Mouse (Mus musculus) spleen, adult 12 weeks (tissue): Measurements from ENCODE around the gene Jdp2.

ENCODE experiments used
- DNase-seq: peaks from one replicate; pipeline ENCODE4 v3.0.0; 2022; ENCODE audit warnings: low spot score

The Jdp2 gene

DNA sequence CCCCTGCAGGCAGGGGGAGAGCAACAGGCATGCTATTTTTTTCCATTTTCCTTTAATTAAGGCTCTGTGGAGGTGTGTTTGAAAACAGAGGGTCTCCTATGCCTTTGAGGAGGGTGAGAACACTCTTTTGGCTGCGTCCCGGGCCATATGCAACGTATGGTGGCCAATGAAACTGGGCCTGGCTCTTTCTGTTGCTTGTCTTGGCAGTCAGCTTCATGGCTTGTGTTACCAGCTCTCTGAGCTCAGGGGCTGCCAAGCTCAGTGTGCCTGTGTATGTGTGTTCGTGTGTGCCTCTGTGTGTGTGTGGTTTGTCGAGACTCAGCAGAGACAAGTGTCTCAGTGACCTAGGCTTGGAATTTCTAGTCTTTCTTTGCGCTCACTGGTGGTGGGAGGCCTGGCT is 2.7 kb downstream of the Jdp2 start:
- no peak for DNase-seq

- no peak for DNase-seq
These were observed 3.3 kb downstream of the Jdp2 start for GRCm38 (mm10) chr12:85602153-85602552.

DNA sequence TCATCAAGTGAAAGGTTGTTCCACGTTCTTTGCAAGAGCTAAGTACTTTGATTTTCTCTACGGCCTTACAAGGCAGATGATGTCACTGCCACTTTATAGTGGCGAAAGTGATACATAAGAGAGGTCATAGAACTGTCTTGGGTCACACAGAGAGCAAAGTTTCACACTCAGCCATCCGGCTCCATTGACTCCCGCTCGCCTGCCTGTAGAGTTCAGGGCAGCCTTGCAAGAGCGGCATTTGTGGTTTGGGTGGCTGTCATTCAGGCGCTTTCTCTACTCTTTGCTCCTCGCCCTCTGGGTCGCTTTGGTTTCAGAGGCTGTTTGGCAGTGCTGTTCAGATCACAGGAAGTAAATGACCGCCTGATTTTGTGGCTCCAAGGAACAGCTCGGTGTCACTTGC is 4.0 kb downstream of the Jdp2 start:
- DNase-seq: no peak

DNA sequence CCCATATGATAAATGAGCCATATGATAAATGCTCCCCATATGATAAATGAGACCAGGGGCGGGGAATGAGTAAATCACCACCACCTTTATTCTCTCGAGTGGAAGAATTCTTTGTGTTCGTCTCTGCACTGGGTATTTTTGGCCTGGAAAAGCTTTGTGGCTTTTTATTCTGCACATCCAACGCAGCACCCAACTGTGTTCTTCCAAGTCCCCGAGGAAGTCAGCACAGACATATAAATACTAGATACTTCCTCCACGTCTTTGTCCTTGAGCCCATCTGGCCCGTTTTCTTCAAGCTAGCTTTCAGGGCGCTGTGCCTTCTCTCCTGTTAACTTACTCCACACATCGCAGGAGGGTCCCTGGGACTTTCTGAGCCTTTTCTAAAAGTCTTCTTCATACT is 4.9 kb downstream of the Jdp2 start:
- DNase-seq: no peak

DNA sequence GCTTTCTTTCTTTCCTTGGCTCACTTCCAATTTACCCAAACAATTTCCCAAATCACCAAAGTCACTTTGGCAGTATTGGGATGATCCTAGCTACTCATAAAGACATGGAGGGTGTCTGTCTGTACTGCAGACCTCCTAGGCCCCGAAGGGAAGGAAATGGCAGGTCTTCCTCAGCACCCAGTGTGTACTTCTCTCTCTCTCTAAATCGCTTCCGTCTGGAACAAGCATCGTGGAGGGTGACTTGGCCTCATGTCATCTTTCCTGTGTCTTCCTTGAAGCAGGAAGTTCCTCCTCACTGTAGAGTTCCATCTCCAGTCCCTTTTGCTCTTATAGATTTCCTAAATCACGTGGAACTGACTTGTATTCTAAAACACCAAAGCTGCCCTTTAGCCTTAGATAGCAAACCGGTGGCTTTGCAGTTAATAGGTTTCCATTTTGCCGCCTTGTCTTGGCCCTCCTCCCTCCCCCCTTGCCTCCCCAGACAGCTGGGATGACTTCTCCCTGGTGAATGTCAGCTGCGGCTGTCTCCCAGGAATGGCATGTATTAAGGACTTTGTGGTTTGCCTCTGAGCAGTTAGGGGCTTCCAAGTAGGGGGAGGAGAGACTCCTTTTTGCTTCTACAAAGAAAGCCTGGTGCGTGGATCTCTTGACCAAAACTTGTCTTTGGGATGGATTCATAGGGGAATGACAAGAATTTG is 5.6 kb downstream of the Jdp2 start:
- no peak for DNase-seq

GRCm38 (mm10) chr12:85607519-85608449 is 9.0 kb downstream of the Jdp2 start:
- no peak for DNase-seq

DNA sequence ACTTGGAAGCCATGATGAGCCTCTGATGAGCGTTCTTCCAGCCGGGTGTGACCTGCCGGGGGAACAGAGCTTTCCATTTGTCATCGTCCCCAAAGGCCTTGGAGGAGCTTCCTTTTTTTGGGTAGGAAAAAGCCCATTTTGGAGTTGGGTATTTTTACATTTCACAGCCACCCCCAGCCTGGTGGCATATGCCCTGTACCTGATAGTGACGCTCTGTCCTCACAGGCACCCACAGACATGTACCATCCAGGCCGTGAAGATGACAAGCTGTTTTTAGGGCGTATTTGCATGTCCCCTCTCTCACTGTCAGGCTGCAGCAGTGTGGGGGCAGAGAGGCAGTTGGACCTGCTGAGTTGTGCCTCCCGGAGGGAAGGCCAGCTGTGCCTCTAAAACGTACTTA is 11.3 kb downstream of the Jdp2 start:
- DNase-seq: no peak

DNA sequence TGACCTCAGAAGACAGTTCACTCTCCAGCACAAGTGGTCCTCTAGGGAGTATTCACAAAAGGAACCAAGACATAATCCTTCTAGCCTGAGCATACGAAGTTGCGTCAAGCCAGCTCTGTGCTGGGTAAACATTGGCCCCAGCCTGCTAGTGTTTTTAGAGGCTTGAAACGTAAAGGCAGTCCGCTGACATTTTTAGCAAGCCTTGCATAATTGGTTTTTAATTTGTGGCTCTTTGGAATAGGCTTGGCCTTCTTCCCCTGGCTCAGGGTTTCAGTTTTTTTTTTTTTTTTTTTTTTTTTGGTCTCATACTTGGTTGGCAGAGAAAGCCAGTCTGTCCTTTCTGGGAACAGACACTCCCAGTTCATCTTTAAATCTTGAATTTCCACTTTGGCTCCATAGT is 15.3 kb downstream of the Jdp2 start:
- no peak for DNase-seq

GRCm38 (mm10) chr12:85615486-85615885 is 16.7 kb downstream of the Jdp2 start:
- DNase-seq: no peak

DNA sequence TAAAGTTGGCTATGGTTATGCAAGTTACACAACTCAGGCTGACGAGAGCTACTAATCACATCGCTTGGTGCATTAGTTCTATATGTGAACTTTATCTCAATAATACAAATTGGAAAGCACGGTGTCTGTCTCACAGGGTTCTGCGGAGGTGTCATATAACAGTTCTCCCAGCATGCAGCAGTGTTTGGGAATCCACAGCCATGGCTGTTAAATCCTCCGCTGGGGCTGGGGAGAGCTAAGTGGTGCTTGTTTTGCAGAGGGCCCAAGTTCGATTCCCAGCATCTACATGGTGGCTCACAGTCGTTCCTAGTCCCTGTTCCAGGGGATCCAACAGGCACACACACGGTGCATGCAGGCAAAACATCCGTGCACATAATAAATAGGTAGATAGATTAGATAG is 19.1 kb downstream of the Jdp2 start:
- DNase-seq: no peak

GRCm38 (mm10) chr12:85618430-85618829 is 19.6 kb downstream of the Jdp2 start:
- DNase-seq: no peak

GRCm38 (mm10) chr12:85619283-85619897 is 20.6 kb downstream of the Jdp2 start:
- DNase-seq: no peak

DNA sequence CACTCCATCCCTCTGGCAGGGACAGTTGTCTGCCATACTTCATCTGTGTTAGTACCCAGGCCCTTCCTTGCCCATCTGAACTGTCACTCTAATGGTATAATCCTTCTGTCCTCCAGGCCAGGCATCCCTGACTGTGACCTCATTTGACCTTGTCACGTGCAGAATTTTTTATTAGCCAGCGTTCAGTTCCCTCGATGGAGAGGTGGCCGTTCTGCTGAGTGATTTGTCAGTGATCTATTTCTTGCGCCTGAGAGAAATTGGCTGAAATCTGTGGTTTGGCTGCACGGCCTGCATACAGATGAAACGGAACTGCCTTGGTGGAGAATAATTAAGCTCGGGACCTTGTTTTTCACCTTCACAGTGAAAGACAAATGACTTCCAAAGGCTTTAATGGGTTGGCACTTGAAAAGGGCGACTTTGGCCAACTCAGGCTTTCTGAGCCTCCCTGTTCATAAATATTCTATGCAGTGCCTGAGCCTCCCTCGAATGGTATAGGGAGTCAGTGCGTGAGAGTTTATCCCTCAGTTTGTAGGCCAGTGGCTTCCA is 21.1 kb downstream of the Jdp2 start:
- no peak for DNase-seq

DNA sequence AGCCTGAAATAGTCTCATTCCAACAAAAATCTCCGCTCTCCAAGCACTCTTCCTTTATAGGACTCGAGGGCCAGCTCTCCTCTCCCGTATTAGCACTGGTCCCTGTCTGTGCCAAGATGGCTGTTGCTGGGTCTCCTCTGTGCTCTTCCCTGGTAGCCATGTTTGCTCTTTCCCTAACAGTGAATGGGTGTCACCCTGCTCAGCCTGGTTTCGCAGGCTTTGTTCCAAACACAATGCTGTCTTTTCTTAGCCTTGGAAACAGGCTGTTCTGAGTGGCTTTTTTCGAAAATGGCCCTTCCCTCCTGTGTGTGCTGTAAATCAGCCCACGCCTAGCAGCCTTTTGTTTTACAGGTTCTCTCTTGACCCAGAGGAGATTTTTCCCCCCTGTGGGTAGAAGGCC is 22.2 kb downstream of the Jdp2 start:
- DNase-seq: no peak

- DNase-seq: no peak
These were observed 22.8 kb downstream of the Jdp2 start for GRCm38 (mm10) chr12:85621673-85622072.

GRCm38 (mm10) chr12:85623711-85624110 is 24.9 kb downstream of the Jdp2 start:
- no peak for DNase-seq

DNA sequence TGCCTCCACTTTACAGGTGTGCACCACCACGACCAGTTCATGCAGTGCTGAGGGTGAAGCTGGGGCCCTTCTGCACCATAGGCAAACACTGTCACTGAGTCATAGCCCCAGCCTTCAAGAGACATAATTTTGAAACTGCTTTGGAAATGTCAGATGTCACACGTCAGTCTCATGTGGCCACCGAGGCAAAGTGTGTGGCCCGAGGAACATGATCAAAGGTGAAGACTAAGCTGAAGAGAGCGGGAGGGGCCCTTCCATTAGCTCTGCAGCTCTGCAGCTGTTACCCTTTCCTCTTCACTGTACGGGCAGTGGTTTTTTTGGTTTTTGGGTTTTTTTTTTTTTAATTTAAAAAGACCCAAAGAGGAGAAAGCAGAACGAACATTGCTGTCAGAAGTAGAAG is 25.8 kb downstream of the Jdp2 start:
- no peak for DNase-seq

- DNase-seq: no peak
These were observed 27.0 kb downstream of the Jdp2 start for GRCm38 (mm10) chr12:85625852-85626251.

DNA sequence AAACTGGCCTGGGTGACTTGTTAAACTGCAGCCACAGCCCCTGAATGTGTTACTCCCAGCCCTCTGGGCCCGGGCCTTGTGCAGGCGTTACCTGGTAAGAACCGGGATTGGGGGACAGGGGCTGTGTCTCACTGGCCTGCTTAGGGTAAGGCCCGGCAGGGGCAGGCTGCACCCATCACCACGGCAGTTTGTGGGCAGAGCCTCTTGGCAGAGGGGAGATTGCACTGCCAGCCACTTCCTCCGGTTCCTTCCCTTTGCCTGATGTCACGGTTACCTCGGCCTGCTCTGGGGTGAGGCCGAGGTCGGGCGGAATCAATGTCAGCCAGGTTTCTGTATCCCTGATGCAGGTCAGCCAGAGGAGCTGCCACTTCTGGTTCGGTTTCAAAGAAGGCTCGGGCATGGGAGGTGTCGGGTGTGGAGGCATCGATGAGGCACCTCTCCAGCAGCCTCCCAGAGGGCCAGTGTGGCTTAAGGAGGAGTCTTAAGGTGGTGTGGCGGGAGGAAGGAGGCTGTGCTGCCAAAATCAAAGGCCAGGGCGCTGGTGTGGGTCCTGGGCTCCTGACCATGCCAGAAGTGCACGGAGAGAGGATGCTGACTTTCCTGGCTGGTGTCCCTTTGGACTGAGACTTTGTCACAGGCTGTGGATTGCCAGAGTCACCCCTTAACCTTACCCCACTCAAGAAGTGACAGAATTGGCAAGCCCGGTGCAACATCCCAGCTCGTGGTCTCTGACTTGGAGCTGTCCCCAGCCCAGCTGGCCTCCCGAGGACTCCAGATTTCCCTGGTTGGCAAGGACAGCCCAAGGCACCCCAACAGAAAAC is 31.0 kb downstream of the Jdp2 start:
- no peak for DNase-seq

GRCm38 (mm10) chr12:85631196-85631595 is 32.4 kb downstream of the Jdp2 start:
- no peak for DNase-seq

DNA sequence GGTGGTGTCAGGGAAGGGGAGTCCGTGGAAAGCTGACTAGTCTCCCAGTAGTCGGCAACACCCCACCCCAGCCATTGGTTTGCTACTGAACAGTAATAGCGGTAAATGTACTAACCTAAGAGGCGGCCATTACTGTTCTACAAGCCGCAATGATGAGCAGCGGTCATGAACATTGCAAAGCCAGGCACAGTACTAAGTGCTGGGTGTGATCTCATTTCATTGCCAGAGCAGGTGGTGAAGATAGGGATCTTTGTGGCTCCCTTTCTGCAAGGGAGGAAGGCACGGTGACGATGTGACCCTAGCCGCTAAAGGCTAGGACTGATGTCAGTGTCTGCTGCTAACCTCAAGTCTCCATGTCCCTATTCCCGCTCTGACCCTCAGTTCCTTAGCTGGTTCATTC is 33.5 kb downstream of the Jdp2 start:
- no peak for DNase-seq

GRCm38 (mm10) chr12:85637932-85638331 is 39.1 kb downstream of the Jdp2 start:
- DNase-seq: no peak
